Mouse (Mus musculus) CH12.LX (cell line): ENCODE data around the gene Lzts3. TPM values are rescaled to one million over a fixed set of nuclear protein-coding genes. Genes with fewer than 3 reads are reported as not detected.

Source experiments
- DNase-seq: peaks from one replicate; pipeline ENCODE4 v3.0.0-alpha.2; 2013; ENCODE audit errors: extremely low read depth
- H3K27ac ChIP-seq: 2 replicates; pipeline ENCODE4 v1.5.1; 2012; ENCODE audit warnings: low read depth, mild to moderate bottlenecking, control low read depth, moderate library complexity; ENCODE audit not compliant: insufficient read depth
- H3K27me3 ChIP-seq: replicated peaks from 2 replicates; pipeline ENCODE3; 2012; ENCODE audit warnings: inconsistent platforms
- H3K36me3 ChIP-seq, 2 experiments: replicated peaks in 1 of 2; 2 replicates each; pipeline versions ENCODE3 to v1.6.1; 2012; ENCODE audit warnings: inconsistent platforms in 1 of 2, low read length in 1 of 2, mild to moderate bottlenecking in 1 of 2, mixed read lengths in 1 of 2, moderate library complexity in 1 of 2; ENCODE audit not compliant: control insufficient read depth in 1 of 2, insufficient read depth in 1 of 2
- H3K4me1 ChIP-seq, 2 experiments: 2 replicates each; pipeline ENCODE4 v1.6.1; 2012; ENCODE audit warnings: inconsistent platforms in 1 of 2, moderate library complexity in 1 of 2; ENCODE audit not compliant: insufficient read depth in 2 of 2, control insufficient read depth in 1 of 2
- H3K4me2 ChIP-seq: 2 replicates; pipeline ENCODE4 v1.6.1; 2012; ENCODE audit warnings: low read depth, mild to moderate bottlenecking, control low read depth; ENCODE audit not compliant: poor library complexity, insufficient read depth, severe bottlenecking
- H3K4me3 ChIP-seq, 3 experiments: fragments of 150-350 bp in 1 of 3; sonication (generic) in 1 of 3; replicated peaks in 1 of 3; 2 replicates each; pipeline versions ENCODE3 to v1.5.1; 2011 to 2012; ENCODE audit warnings: low read depth in 2 of 3, low read length in 2 of 3, mild to moderate bottlenecking in 2 of 3, moderate library complexity in 2 of 3, control low read depth in 1 of 3, improper control_type of control experiment in 1 of 3, inconsistent platforms in 1 of 3, mixed read lengths in 1 of 3; ENCODE audit not compliant: poor library complexity in 1 of 3
- H3K79me2 ChIP-seq: replicated peaks from 2 replicates; pipeline ENCODE4 v1.6.1; 2012; ENCODE audit warnings: mild to moderate bottlenecking, moderate library complexity; ENCODE audit not compliant: control insufficient read depth, poor library complexity, insufficient read depth, severe bottlenecking; ENCODE audit errors: extremely low read depth
- H3K9ac ChIP-seq: 2 replicates; pipeline ENCODE4 v1.6.1; 2012; ENCODE audit warnings: low read depth, mild to moderate bottlenecking, control low read depth, moderate library complexity; ENCODE audit not compliant: insufficient read depth
- H3K9me3 ChIP-seq: replicated peaks from 2 replicates; pipeline ENCODE3; 2012; ENCODE audit warnings: low read length, inconsistent platforms, mixed read lengths
- CHD1 ChIP-seq: IDR thresholded peaks from 2 replicates; pipeline ENCODE4 v1.6.1; 2012; ENCODE audit warnings: low read depth, low read length, improper control_type of control experiment, inconsistent platforms
- CHD2 ChIP-seq: IDR thresholded peaks from 2 replicates; pipeline ENCODE4 v1.6.1; 2011; ENCODE audit warnings: low read length, improper control_type of control experiment
- E2F4 ChIP-seq: IDR thresholded peaks from 2 replicates; pipeline ENCODE4 v1.6.1; 2011; ENCODE audit warnings: low read depth, low read length, improper control_type of control experiment; ENCODE audit not compliant: insufficient replicate concordance
- ELF1 ChIP-seq: IDR thresholded peaks from 2 replicates; pipeline ENCODE4 v1.6.1; 2014; ENCODE audit warnings: low read depth, mild to moderate bottlenecking, inconsistent platforms, low read length, improper control_type of control experiment
- JUN ChIP-seq: IDR thresholded peaks from 2 replicates; pipeline ENCODE4 v1.6.1; 2011; ENCODE audit warnings: low read depth, mild to moderate bottlenecking, low read length, improper control_type of control experiment, moderate library complexity; ENCODE audit not compliant: insufficient read depth
- MAFK ChIP-seq: IDR thresholded peaks from 2 replicates; pipeline ENCODE4 v1.6.1; 2011; ENCODE audit warnings: low read length, improper control_type of control experiment; ENCODE audit not compliant: insufficient replicate concordance
- MAX ChIP-seq: IDR thresholded peaks from 2 replicates; pipeline ENCODE4 v1.6.1; 2011; ENCODE audit warnings: low read length, improper control_type of control experiment
- MAZ ChIP-seq: IDR thresholded peaks from 2 replicates; pipeline ENCODE4 v1.6.1; 2012; ENCODE audit warnings: low read depth, mild to moderate bottlenecking, inconsistent platforms, low read length, improper control_type of control experiment, moderate library complexity
- MEF2A ChIP-seq: IDR thresholded peaks from 2 replicates; pipeline ENCODE4 v1.6.1; 2014; ENCODE audit warnings: low read depth, mild to moderate bottlenecking, inconsistent platforms, low read length, improper control_type of control experiment, borderline replicate concordance
- MYC ChIP-seq: IDR thresholded peaks from 2 replicates; pipeline ENCODE4 v1.6.1; 2011; ENCODE audit warnings: low read depth, mild to moderate bottlenecking, improper control_type of control experiment, low read length
- NELFE ChIP-seq: IDR thresholded peaks from 2 replicates; pipeline ENCODE4 v1.6.1; 2011; ENCODE audit warnings: low read depth, low read length, improper control_type of control experiment
- NRF1 ChIP-seq: IDR thresholded peaks from 2 replicates; pipeline ENCODE4 v1.6.1; 2014; ENCODE audit warnings: low read depth, mild to moderate bottlenecking, inconsistent platforms, low read length, improper control_type of control experiment, moderate library complexity
- POLR2A ChIP-seq: IDR thresholded peaks from 2 replicates; pipeline ENCODE4 v1.6.1; 2011; ENCODE audit warnings: low read depth, mild to moderate bottlenecking, improper control_type of control experiment, low read length
- POLR2AphosphoS2 ChIP-seq: IDR thresholded peaks from 2 replicates; pipeline ENCODE4 v1.6.1; 2011; ENCODE audit warnings: low read depth, low read length, improper control_type of control experiment
- RCOR1 ChIP-seq: conservative IDR thresholded peaks from 2 replicates; pipeline ENCODE4 v1.6.1; 2012; ENCODE audit warnings: low read depth, mild to moderate bottlenecking, inconsistent platforms, low read length, improper control_type of control experiment
- SMC3 ChIP-seq: IDR thresholded peaks from 2 replicates; pipeline ENCODE4 v1.6.1; 2011; ENCODE audit warnings: low read depth, low read length, improper control_type of control experiment
- USF1 ChIP-seq: IDR thresholded peaks from 2 replicates; pipeline ENCODE4 v1.6.1; 2014; ENCODE audit warnings: low read depth, mild to moderate bottlenecking, inconsistent platforms, low read length, improper control_type of control experiment
- USF2 ChIP-seq: conservative IDR thresholded peaks from 2 replicates; pipeline ENCODE4 v1.6.1; 2011; ENCODE audit warnings: low read depth, low read length, improper control_type of control experiment
- ZC3H11A ChIP-seq: IDR thresholded peaks from 2 replicates; pipeline ENCODE4 v1.6.1; 2012; ENCODE audit warnings: low read depth, mild to moderate bottlenecking, inconsistent platforms, low read length, improper control_type of control experiment
- ZKSCAN1 ChIP-seq: IDR thresholded peaks from 2 replicates; pipeline ENCODE4 v1.6.1; 2012; ENCODE audit warnings: low read depth, inconsistent platforms, low read length, improper control_type of control experiment, borderline replicate concordance
- dilution Hi-C: fragments of 300-500 bp; cut with MboI; formaldehyde crosslinking; loops from 2 replicates; pipeline ENCODE4 v1.14.3; 2020; ENCODE audit warnings: low sequenced_read_pairs; ENCODE audit not compliant: extremely low pct_unique_long_range_greater_than_20kb, extremely low pct_ligation_motif_present
- in situ Hi-C: fragments of 300-500 bp; cut with MboI; formaldehyde crosslinking; loops from 3 replicates; pipeline ENCODE4 v1.14.3; 2019; ENCODE audit warnings: low sequenced_read_pairs, low pct_ligation_motif_present, low pct_unique_long_range_greater_than_20kb, mixed read lengths
- polyA plus RNA-seq: library from polyadenylated mRNA; unstranded; fragments of >175 nt; gene quantifications from 2 replicates; pipeline ENCODE4 v1.2.1, GENCODE M21; 2012; ENCODE audit warnings: low read depth; ENCODE audit not compliant: insufficient read length
- total RNA-seq, 2 experiments: library from RNA; depleted of rRNA; stranded (reverse); fragments of 300-350 nt in 1 of 2; fragments of >200 nt in 1 of 2; gene quantifications; 2 replicates each; pipeline ENCODE4 v1.2.3; 2012 to 2014

Lzts3 gene
- total and polyA plus RNA-seq, 3 experiments, result 1.5 to 4.2 (median 3.9) TPM

GRCm38 (mm10) chr2:130638101-130638611, 4.4 kb downstream of the Lzts3 start:
- dilution Hi-C loops, result no loop called here
- Histone ChIP-seq H3K4me3 (no peak overlapping the region), H3K27me3 (peaks cover 3% of the 10 kb centered on the region), H3K9ac (no peak overlapping the region), H3K36me3 (peaks cover 3 to 33% of the 10 kb centered on the region in 2 experiments), H3K4me1 (peaks cover 11 to 31% of the 10 kb centered on the region in 2 experiments), H3K4me2 (no peak overlapping the region), H3K9me3 (no peaks in the 10 kb centered on the region), H3K27ac (no peak overlapping the region), H3K79me2 (no peaks in the 10 kb centered on the region)
- no peak for TF ChIP-seq ELF1
- no peak for TF ChIP-seq CHD1
- no peak for TF ChIP-seq ZKSCAN1
- TF ChIP-seq MYC, result no peak
- TF ChIP-seq MAZ, result no peak
- TF ChIP-seq USF1, result no peak
- no peak for TF ChIP-seq ZC3H11A
- TF ChIP-seq CHD2, result no peak
- no peak for TF ChIP-seq MAX
- TF ChIP-seq JUN, result no peak
- TF ChIP-seq NELFE, result no peak
- no peak for TF ChIP-seq NRF1
- TF ChIP-seq RCOR1, result no peak
- TF ChIP-seq MEF2A, result no peak
- TF ChIP-seq MAFK, result no peak
- TF ChIP-seq USF2, result no peak
- TF ChIP-seq SMC3, result no peak
- TF ChIP-seq E2F4, result no peak
- in situ Hi-C loops, result no loop called here
- DNase-seq, result no peak

GRCm38 (mm10) chr2:130635847-130636246, 6.8 kb downstream of the Lzts3 start:
- H3K4me2 ChIP-seq, result no peak overlapping the region
- no peak overlapping the region for H3K9ac ChIP-seq
- in situ Hi-C loops (no loop called here), dilution Hi-C loops (no loop called here)
- peaks cover 13 to 27% of the 10 kb centered on the region in 2 experiments for H3K4me1 ChIP-seq
- no peaks in the 10 kb centered on the region for H3K79me2 ChIP-seq
- no peak for TF ChIP-seq POLR2A
- TF ChIP-seq POLR2AphosphoS2, result no peak
- no peak for TF ChIP-seq ELF1
- no peak for TF ChIP-seq USF2
- no peaks in the 10 kb centered on the region for H3K27me3 ChIP-seq
- no peaks in the 10 kb centered on the region for H3K9me3 ChIP-seq
- H3K4me3 ChIP-seq, result no peak overlapping the region
- DNase-seq, result no peak
- H3K36me3 ChIP-seq, result peaks cover 3 to 33% of the 10 kb centered on the region in 2 experiments
- H3K27ac ChIP-seq, result no peak overlapping the region
